Mouse (Mus musculus) stomach, postnatal 0 days (tissue): ENCODE data around the gene Kctd18.

ENCODE experiments used
- CTCF ChIP-seq: IDR thresholded peaks from 2 replicates; pipeline ENCODE4 v1.5.1; 2016; ENCODE audit warnings: antibody characterized with exemption, low read depth, mild to moderate bottlenecking, moderate library complexity
- EP300 ChIP-seq: optimal IDR thresholded peaks from 2 replicates; pipeline ENCODE3; 2016; ENCODE audit warnings: antibody characterized with exemption

- no peak for TF ChIP-seq EP300
- TF ChIP-seq CTCF, result no peak
Observed at GRCm38 (mm10) chr1:58045076-58045475, 26.3 kb upstream of the Kctd18 start.
